Mouse (Mus musculus): ENCODE measurements around the gene Bglap.

DNA sequence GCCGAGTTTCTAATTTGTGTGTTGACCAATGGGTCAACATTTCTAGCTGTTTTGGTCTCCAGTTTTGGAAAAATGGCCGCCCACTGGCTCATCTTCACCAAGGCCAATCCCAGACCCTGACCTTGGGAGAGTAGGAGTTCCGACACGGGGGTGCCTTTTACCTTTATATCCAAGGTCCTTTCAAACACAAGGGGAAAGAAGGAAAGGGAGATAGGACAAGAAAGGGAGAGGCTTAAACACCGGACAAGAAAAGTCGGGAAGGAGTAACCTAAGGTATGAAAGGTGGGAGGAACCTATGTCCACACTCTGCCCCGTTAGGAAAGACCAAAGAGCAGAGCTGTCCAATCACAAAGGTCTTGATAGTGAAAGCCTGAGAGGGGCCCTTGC, 26.4 kb upstream of the Bglap start:
- TF ChIP-seq CTCF (IDR thresholded peaks at IDR 0.05; ENCODE audit: extremely low read depth, insufficient read depth, insufficient read length, insufficient replicate concordance) (no peak), POLR2A (IDR thresholded peaks at IDR 0.05; ENCODE audit: low read depth, low read length) (no peak)
